Mouse (Mus musculus): Measurements from ENCODE around the gene Zfp526.

DNA sequence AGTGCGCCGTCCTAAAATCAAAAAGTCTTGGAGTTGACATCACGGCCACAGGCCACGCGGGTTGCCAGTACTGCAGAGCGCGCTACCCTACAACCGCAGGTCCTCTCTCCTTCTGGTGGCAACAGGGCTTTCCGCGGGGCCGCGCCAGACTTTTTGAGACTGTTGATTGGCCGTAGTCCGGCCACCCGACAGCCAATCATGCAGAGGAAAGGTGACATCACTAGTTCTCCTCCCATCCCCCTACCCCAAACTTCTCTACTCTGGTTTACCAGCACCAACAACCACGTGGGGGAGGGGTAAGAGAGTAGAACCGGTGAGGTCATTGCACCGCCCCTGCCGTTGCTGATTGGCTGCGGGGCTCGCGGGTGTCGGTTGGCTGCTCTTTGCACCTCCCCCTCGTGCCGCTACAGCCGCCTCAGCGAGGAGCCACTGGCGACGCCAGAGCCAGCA is 46.1 kb downstream of the Zfp526 start, which contains the start of gene Cic:
- peak; percentile 13; the same call in 1 of the 2 replicates for TF ChIP-seq EP300 (IDR thresholded peaks at IDR 0.05; ENCODE audit: low read depth)
- TF ChIP-seq CTCF (IDR thresholded peaks at IDR 0.05; ENCODE audit: low read depth) = no peak

Data from liver, postnatal 0 days (tissue).